Mouse (Mus musculus) ES-E14 (cell line): ENCODE results near the gene Myh10. TPM values are rescaled to one million over a fixed set of nuclear protein-coding genes. Genes with fewer than 3 reads are reported as not detected.

Experiments used
- DNase-seq: peaks from one replicate; pipeline ENCODE4 v3.0.0-alpha.2; 2013; ENCODE audit warnings: low read depth, low spot score
- H3K27ac ChIP-seq: 2 replicates; pipeline ENCODE4 v1.5.1; 2012; ENCODE audit warnings: low read depth, mild to moderate bottlenecking, low read length, moderate library complexity, mixed read lengths; ENCODE audit not compliant: poor library complexity, insufficient read depth, severe bottlenecking
- H3K36me3 ChIP-seq: 2 replicates; pipeline ENCODE4 v1.6.1; 2012; ENCODE audit warnings: mild to moderate bottlenecking, low read length, moderate library complexity, mixed read lengths; ENCODE audit not compliant: control insufficient read depth, poor library complexity, insufficient read depth, severe bottlenecking
- H3K4me1 ChIP-seq, 2 experiments: fragments of 150-350 bp in 1 of 2; sonication (generic) in 1 of 2; 2 replicates each; pipeline ENCODE4 v1.6.1; 2012; ENCODE audit warnings: low read length in 2 of 2, mild to moderate bottlenecking in 1 of 2, mixed read lengths in 1 of 2; ENCODE audit not compliant: control insufficient read depth in 2 of 2, insufficient read depth in 2 of 2, poor library complexity in 1 of 2
- H3K4me3 ChIP-seq, 2 experiments: fragments of 150-350 bp in 1 of 2; sonication (generic) in 1 of 2; 2 replicates each; pipeline ENCODE4 v1.5.1; 2012; ENCODE audit warnings: low read length in 2 of 2, low read depth in 1 of 2, mild to moderate bottlenecking in 1 of 2, mixed read lengths in 1 of 2; ENCODE audit not compliant: insufficient read depth in 1 of 2, poor library complexity in 1 of 2, severe bottlenecking in 1 of 2
- H3K9ac ChIP-seq: 2 replicates; pipeline ENCODE4 v1.6.1; 2012; ENCODE audit warnings: low read depth, mild to moderate bottlenecking, low read length, mixed read lengths; ENCODE audit not compliant: poor library complexity, insufficient read depth, severe bottlenecking
- H3K9me3 ChIP-seq: fragments of 150-350 bp; sonication (generic); 2 replicates; pipeline ENCODE4 v1.6.1; 2012; ENCODE audit warnings: low read depth, mild to moderate bottlenecking, low read length; ENCODE audit not compliant: control insufficient read depth, insufficient read depth
- CHD2 ChIP-seq: IDR thresholded peaks from 2 replicates; pipeline ENCODE4 v1.6.1; 2014; ENCODE audit warnings: mild to moderate bottlenecking, low read depth, low read length, inconsistent platforms
- HCFC1 ChIP-seq: IDR thresholded peaks from 2 replicates; pipeline ENCODE4 v1.6.1; 2012; ENCODE audit warnings: low read length, inconsistent platforms, borderline replicate concordance; ENCODE audit not compliant: insufficient read depth
- MAFK ChIP-seq: IDR thresholded peaks from 2 replicates; pipeline ENCODE4 v1.6.1; 2014; ENCODE audit warnings: mild to moderate bottlenecking, low read depth, low read length, inconsistent platforms; ENCODE audit not compliant: insufficient read depth
- ZC3H11A ChIP-seq: IDR thresholded peaks from 2 replicates; pipeline ENCODE4 v1.6.1; 2012; ENCODE audit warnings: low read depth, mild to moderate bottlenecking, inconsistent platforms, low read length, borderline replicate concordance
- ZNF384 ChIP-seq: IDR thresholded peaks from 2 replicates; pipeline ENCODE4 v1.6.1; 2012; ENCODE audit warnings: low read depth, low read length, inconsistent platforms
- in situ Hi-C, 2 experiments: fragments of 600-800 bp; cut with MboI; formaldehyde crosslinking; loops; one replicate each; pipeline ENCODE4 v1.15.1; 2025; ENCODE audit warnings: low sequenced_read_pairs in 2 of 2, inconsistent platforms in 1 of 2; ENCODE audit not compliant: unreplicated experiment in 2 of 2
- total RNA-seq: library from RNA; depleted of rRNA; stranded (reverse); fragments of 300-350 nt; gene quantifications from 2 replicates; pipeline ENCODE4 v1.2.3, GENCODE M21; 2012

Myh10 gene
- total RNA-seq, 1 experiment = 107 TPM

DNA sequence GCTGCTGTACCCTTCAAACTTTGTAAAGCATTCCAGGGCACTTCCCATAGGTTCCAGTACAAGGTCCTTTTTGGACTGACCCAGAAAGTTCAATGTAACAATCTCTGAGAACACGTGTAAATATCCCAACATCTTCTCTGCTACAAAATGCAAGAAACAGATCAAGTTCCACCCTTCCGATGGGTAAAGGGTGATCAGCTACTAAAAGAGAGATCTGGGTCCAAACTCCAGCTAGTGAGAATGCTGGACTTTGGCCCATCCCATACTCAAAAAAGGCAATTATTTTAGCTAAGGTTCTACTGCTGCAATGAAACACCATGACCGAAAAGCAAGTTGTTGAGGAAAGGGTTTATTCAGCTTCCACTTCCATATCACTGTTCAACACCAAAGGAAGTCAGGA is 163.3 kb downstream of the Myh10 start:
- Histone ChIP-seq H3K4me3 (no peak overlapping the region), H3K36me3 (no peaks in the 10 kb centered on the region), H3K27ac (no peak overlapping the region), H3K9ac (no peak overlapping the region), H3K4me1 (peaks cover 0 to 5% of the 10 kb centered on the region in 2 experiments; a peak in 1 of 4 replicates), H3K9me3 (no peaks in the 10 kb centered on the region)
- TF ChIP-seq CHD2 (no peak), ZC3H11A (no peak), ZNF384 (no peak), MAFK (no peak), HCFC1 (no peak)
- DNase-seq = no peak
- in situ Hi-C loops = no loop called here

DNA sequence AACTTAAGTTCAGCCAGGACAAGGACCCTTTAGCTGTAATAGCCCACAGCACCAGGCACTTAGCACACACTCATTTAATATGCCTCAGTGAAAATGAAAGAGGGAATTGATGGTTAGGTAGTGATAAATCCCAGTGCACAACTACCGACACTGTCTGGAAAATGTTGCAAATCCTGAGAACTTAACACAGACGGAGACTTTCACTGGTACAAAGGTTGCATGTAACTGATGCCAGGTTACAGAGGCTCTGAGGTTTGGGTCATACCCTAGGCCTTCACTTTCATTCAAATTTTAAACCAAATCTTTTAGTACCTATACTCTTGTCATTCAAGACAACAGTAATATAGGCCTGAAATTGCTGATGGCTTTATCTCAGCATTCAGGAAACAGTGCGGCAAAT is 166.0 kb downstream of the Myh10 start:
- Histone ChIP-seq H3K9me3 (no peaks in the 10 kb centered on the region), H3K4me3 (no peak overlapping the region), H3K27ac (no peak overlapping the region), H3K36me3 (no peaks in the 10 kb centered on the region), H3K4me1 (0 out of 4 replicates have a peak, but pooled peaks cover 0 to 2% of the 10 kb centered on the region in 2 experiments), H3K9ac (no peak overlapping the region)
- TF ChIP-seq ZNF384 = no peak
- TF ChIP-seq HCFC1 = no peak
- no peak for TF ChIP-seq CHD2
- in situ Hi-C loops = no loop called here
- DNase-seq = no peak

DNA sequence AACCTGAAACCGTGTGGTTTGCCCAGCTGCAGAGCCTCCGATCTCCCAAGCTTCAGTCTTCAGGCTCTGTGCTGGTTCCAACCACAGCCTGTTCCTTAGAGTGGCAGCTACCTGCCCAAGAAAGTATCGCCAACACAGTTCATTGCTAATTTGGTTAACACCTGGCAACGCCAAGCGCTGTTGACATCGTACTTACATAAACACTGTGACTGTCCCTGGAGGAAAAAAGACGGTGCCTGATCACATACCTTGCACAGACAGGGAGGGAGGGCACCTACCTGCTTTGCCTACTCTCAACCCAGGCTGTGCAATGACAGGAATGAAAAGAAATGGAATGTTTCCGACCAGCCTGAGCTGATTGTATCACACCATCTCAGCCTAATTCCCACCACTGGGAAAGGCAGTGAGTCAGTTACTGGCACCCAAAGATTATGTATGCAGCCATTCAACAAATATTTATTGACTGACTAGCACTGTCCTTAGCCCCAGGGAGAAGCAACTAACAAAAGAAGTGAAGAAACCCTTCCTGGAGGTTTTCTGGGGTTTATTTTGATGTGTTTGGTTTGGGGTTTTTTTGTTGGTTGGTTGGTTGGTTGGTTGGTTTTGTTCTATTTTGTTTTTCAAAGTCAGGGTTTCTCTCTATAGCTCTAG is 168.7 kb downstream of the Myh10 start:
- no peak for DNase-seq
- no peak for TF ChIP-seq ZNF384
- TF ChIP-seq CHD2 = no peak
- no peak for TF ChIP-seq HCFC1
- TF ChIP-seq ZC3H11A = no peak
- TF ChIP-seq MAFK = no peak
- Histone ChIP-seq H3K4me3 (no peak overlapping the region), H3K36me3 (no peaks in the 10 kb centered on the region), H3K27ac (no peak overlapping the region), H3K4me1 (no peaks in the 10 kb centered on the region), H3K9me3 (no peaks in the 10 kb centered on the region), H3K9ac (no peak overlapping the region)
- in situ Hi-C loops = no loop called here

DNA sequence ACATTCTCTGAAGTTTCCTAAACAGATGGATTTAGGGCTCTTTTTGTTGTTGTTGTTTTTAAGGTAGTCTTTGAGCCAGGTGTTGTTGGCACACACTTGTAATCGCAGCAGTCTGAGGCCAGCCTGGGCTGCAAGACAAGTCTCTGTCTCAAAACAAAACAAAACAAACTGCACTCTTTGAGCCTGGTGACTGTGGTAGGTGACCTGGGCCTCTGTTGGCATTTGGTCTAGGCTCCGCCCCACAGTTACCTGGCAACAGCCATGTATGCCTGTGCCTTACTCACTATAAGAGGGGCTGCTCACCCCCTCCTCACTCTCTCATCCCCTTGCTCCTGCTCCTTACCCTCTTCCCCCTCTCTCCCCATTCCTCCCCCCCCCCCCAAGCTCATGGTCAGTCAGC is 170.9 kb downstream of the Myh10 start:
- H3K4me1 ChIP-seq = no peaks in the 10 kb centered on the region
- H3K4me3 ChIP-seq = no peak overlapping the region
- H3K36me3 ChIP-seq = no peaks in the 10 kb centered on the region
- no peak for DNase-seq
- H3K27ac ChIP-seq = no peak overlapping the region
- H3K9me3 ChIP-seq = no peaks in the 10 kb centered on the region
- H3K9ac ChIP-seq = no peak overlapping the region
- TF ChIP-seq MAFK (no peak), ZNF384 (no peak), CHD2 (no peak), HCFC1 (no peak), ZC3H11A (no peak)
- in situ Hi-C loops = no loop called here

DNA sequence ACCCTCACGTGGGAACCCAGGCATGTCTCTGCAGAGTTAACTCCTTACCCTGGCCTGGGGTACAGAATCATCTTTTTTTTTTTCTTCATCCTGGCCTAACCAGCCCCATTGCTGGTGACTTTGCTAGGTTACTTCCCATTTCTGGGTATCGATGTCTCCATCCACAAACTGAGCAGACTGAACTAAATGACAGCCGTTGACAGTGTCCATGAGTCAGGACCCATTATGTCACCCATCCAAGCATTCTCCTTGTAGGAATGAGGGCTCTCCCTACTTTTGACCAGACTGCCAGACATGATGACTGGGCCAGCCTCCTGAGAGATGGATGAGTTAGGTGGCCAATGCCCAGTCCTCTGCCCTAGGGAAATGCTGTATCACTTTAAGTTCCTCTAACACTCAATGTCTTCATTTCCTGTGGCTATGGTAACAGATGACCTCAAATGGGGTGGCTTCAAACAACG is 172.3 kb downstream of the Myh10 start:
- in situ Hi-C loops = no loop called here
- H3K36me3 ChIP-seq = no peaks in the 10 kb centered on the region
- TF ChIP-seq ZC3H11A (no peak), ZNF384 (no peak), MAFK (no peak), CHD2 (no peak), HCFC1 (no peak)
- H3K9me3 ChIP-seq = no peaks in the 10 kb centered on the region
- no peak overlapping the region for H3K27ac ChIP-seq
- DNase-seq = no peak
- no peak overlapping the region for H3K4me3 ChIP-seq
- no peaks in the 10 kb centered on the region for H3K4me1 ChIP-seq
- no peak overlapping the region for H3K9ac ChIP-seq
